Mouse (Mus musculus): ENCODE data around the gene Ice2. TPM values are rescaled to one million over a fixed set of nuclear protein-coding genes. Genes with fewer than 3 reads are reported as not detected.

Ice2 gene
- polyA plus RNA-seq, 1 experiment from 2014 or later, result 5.1 TPM

GRCm38 (mm10) chr9:69443203-69443602, 45.5 kb downstream of the Ice2 start:
- Histone ChIP-seq H3K4me1 (ENCODE audit: insufficient read depth) (peaks cover 24% of the 10 kb centered on the region), H3K4me3 (ENCODE audit: low read depth, low read length) (no peak overlapping the region), H3K36me3 (replicated peaks; ENCODE audit: insufficient read depth, low read length) (no peaks in the 10 kb centered on the region), H3K9me3 (ENCODE audit: low read length) (no peaks in the 10 kb centered on the region), H3K9ac (replicated peaks) (no peak overlapping the region), H3K27me3 (ENCODE audit: insufficient read depth, low read length) (no peaks in the 10 kb centered on the region), H3K4me2 (ENCODE audit: low read depth, low read length) (0 out of 2 replicates have a peak overlapping the region, but pooled peaks have one; percentile 39), H3K27ac (ENCODE audit: low read depth) (peak overlapping the region; percentile 74)
- ATAC-seq (no peak), DNase-seq (no peak)
- TF ChIP-seq CTCF (IDR thresholded peaks at IDR 0.05; ENCODE audit: low read depth) (no peak), EP300 (IDR thresholded peaks at IDR 0.05; ENCODE audit: low read depth) (no peak)
- 41% methylated on average over 3 of the region's 3 CpGs for WGBS (ENCODE audit: insufficient replicate concordance)

- no peaks in the 10 kb centered on the region for H3K36me3 ChIP-seq (replicated peaks; ENCODE audit: insufficient read depth, low read length)
- ATAC-seq, result no peak
- 73% methylated on average over 3 of the region's 3 CpGs for WGBS (ENCODE audit: insufficient replicate concordance)
- H3K9ac ChIP-seq (replicated peaks), result no peak overlapping the region
- H3K9me3 ChIP-seq (ENCODE audit: low read length), result no peaks in the 10 kb centered on the region
- no peaks in the 10 kb centered on the region for H3K27me3 ChIP-seq (ENCODE audit: insufficient read depth, low read length)
- no peak overlapping the region for H3K4me3 ChIP-seq (ENCODE audit: low read depth, low read length)
- no peak overlapping the region for H3K27ac ChIP-seq (ENCODE audit: low read depth)
- TF ChIP-seq CTCF (IDR thresholded peaks at IDR 0.05; ENCODE audit: low read depth) (no peak), EP300 (IDR thresholded peaks at IDR 0.05; ENCODE audit: low read depth) (no peak)
- H3K4me1 ChIP-seq (ENCODE audit: insufficient read depth), result peaks cover 6% of the 10 kb centered on the region; the same call in 1 of the 2 replicates
- DNase-seq, result no peak
- no peak overlapping the region for H3K4me2 ChIP-seq (ENCODE audit: low read depth, low read length)
Measured at GRCm38 (mm10) chr9:69448801-69449200, 51.1 kb downstream of the Ice2 start.

- ATAC-seq, result no peak
- H3K4me2 ChIP-seq (ENCODE audit: low read depth, low read length), result no peak overlapping the region
- H3K27me3 ChIP-seq (ENCODE audit: insufficient read depth, low read length), result no peaks in the 10 kb centered on the region
- WGBS (ENCODE audit: insufficient replicate concordance), result 87% methylated on average over 9 of the region's 9 CpGs
- no peak overlapping the region for H3K4me3 ChIP-seq (ENCODE audit: low read depth, low read length)
- peaks cover 14% of the 10 kb centered on the region for H3K4me1 ChIP-seq (ENCODE audit: insufficient read depth)
- TF ChIP-seq EP300 (IDR thresholded peaks at IDR 0.05; ENCODE audit: low read depth) (no peak), CTCF (IDR thresholded peaks at IDR 0.05; ENCODE audit: low read depth) (no peak)
- no peaks in the 10 kb centered on the region for H3K36me3 ChIP-seq (replicated peaks; ENCODE audit: insufficient read depth, low read length)
- H3K27ac ChIP-seq (ENCODE audit: low read depth), result no peak overlapping the region
- H3K9ac ChIP-seq (replicated peaks), result no peak overlapping the region
- DNase-seq, result no peak
- H3K9me3 ChIP-seq (ENCODE audit: low read length), result no peaks in the 10 kb centered on the region
Measured at GRCm38 (mm10) chr9:69450636-69451035, 52.9 kb downstream of the Ice2 start.

GRCm38 (mm10) chr9:69451886-69452810, 54.4 kb downstream of the Ice2 start:
- Histone ChIP-seq H3K4me1 (ENCODE audit: insufficient read depth) (peaks cover 29% of the 10 kb centered on the region), H3K4me3 (ENCODE audit: low read depth, low read length) (no peak overlapping the region), H3K36me3 (replicated peaks; ENCODE audit: insufficient read depth, low read length) (no peaks in the 10 kb centered on the region), H3K27ac (ENCODE audit: low read depth) (peak overlapping the region; percentile 91), H3K4me2 (ENCODE audit: low read depth, low read length) (no peak overlapping the region), H3K9me3 (ENCODE audit: low read length) (no peaks in the 10 kb centered on the region), H3K9ac (replicated peaks) (no peak overlapping the region), H3K27me3 (ENCODE audit: insufficient read depth, low read length) (no peaks in the 10 kb centered on the region)
- 75% methylated on average over 10 of the region's 10 CpGs for WGBS (ENCODE audit: insufficient replicate concordance)
- no peak for TF ChIP-seq CTCF (IDR thresholded peaks at IDR 0.05; ENCODE audit: low read depth)
- no peak for TF ChIP-seq EP300 (IDR thresholded peaks at IDR 0.05; ENCODE audit: low read depth)
- ATAC-seq (no peak), DNase-seq (no peak)

- Histone ChIP-seq H3K4me1 (ENCODE audit: insufficient read depth) (peaks cover 40% of the 10 kb centered on the region), H3K9me3 (ENCODE audit: low read length) (no peaks in the 10 kb centered on the region), H3K4me2 (ENCODE audit: low read depth, low read length) (peak within 1 kb of the TSS; percentile 84), H3K36me3 (replicated peaks; ENCODE audit: insufficient read depth, low read length) (no peaks in the 10 kb centered on the region), H3K27ac (ENCODE audit: low read depth) (peak within 1 kb of the TSS; percentile 91), H3K27me3 (ENCODE audit: insufficient read depth, low read length) (no peaks in the 10 kb centered on the region), H3K9ac (replicated peaks) (peak within 1 kb of the TSS; percentile 80), H3K4me3 (ENCODE audit: low read depth, low read length) (peak within 1 kb of the TSS; percentile 76)
- TF ChIP-seq CTCF (IDR thresholded peaks at IDR 0.05; ENCODE audit: low read depth), result no peak
- TF ChIP-seq EP300 (IDR thresholded peaks at IDR 0.05; ENCODE audit: low read depth), result no peak
- peak; percentile 89 for DNase-seq
- peak; percentile 90 for ATAC-seq
- 11% methylated on average over 35 of the region's 37 CpGs for WGBS (ENCODE audit: insufficient replicate concordance)
Measured at GRCm38 (mm10) chr9:69453066-69453900, 55.6 kb downstream of the Ice2 start, which contains the start of gene Anxa2. Anxa2 (plus strand) TSS chr9:69453620.

Data from liver, postnatal 0 days (tissue).